Mouse (Mus musculus) liver, postnatal 0 days (tissue): ENCODE data around the gene Caskin2. TPM values are rescaled to one million over a fixed set of nuclear protein-coding genes. Genes with fewer than 3 reads are reported as not detected.

Experiments used
- ATAC-seq: fragments of 200-750 bp; cut with Nextera tagmentation; 2 replicates; pipeline ENCODE4 v1.8.0; 2017; ENCODE audit warnings: mild to moderate bottlenecking, moderate library complexity
- DNase-seq: peaks from one replicate; pipeline ENCODE4 v3.0.0-alpha.2; 2016
- H3K27ac ChIP-seq: fragments of 300-500 bp; sonication (generic); 2 replicates; pipeline ENCODE4 v1.5.1; 2014; ENCODE audit warnings: antibody characterized with exemption, moderate library complexity, mild to moderate bottlenecking, low read depth
- H3K27me3 ChIP-seq: fragments of 300-500 bp; sonication (generic); 2 replicates; pipeline ENCODE4 v1.6.1; 2014; ENCODE audit warnings: low read length, control low read depth, mixed read lengths; ENCODE audit not compliant: insufficient read depth
- H3K36me3 ChIP-seq: fragments of 300-500 bp; sonication (generic); replicated peaks from 2 replicates; pipeline ENCODE4 v1.6.1; 2014; ENCODE audit warnings: mild to moderate bottlenecking, control low read depth, low read length, moderate library complexity, mixed read lengths; ENCODE audit not compliant: insufficient read depth
- H3K4me1 ChIP-seq: fragments of 300-500 bp; sonication (generic); 2 replicates; pipeline ENCODE4 v1.6.1; 2014; ENCODE audit warnings: antibody characterized with exemption, mild to moderate bottlenecking, control low read depth; ENCODE audit not compliant: insufficient read depth
- H3K4me2 ChIP-seq: fragments of 300-500 bp; sonication (generic); 2 replicates; pipeline ENCODE4 v1.6.1; 2014; ENCODE audit warnings: low read depth, mild to moderate bottlenecking, low read length, moderate library complexity, mixed read lengths
- H3K4me3 ChIP-seq: fragments of 300-500 bp; sonication (generic); 2 replicates; pipeline ENCODE4 v1.5.1; 2014; ENCODE audit warnings: low read depth, low read length
- H3K9ac ChIP-seq: fragments of 300-500 bp; sonication (generic); replicated peaks from 2 replicates; pipeline ENCODE4 v1.6.1; 2014; ENCODE audit warnings: mild to moderate bottlenecking, moderate library complexity
- H3K9me3 ChIP-seq: fragments of 300-500 bp; sonication (generic); 2 replicates; pipeline ENCODE4 v1.6.1; 2016; ENCODE audit warnings: mild to moderate bottlenecking, control low read depth, low read length, mixed read lengths
- CTCF ChIP-seq: sonication (generic); IDR thresholded peaks from 2 replicates; pipeline ENCODE4 v1.5.1; 2016; ENCODE audit warnings: antibody characterized with exemption, low read depth
- EP300 ChIP-seq: IDR thresholded peaks from 2 replicates; pipeline ENCODE4 v1.6.1; 2016; ENCODE audit warnings: antibody characterized with exemption, low read depth, mild to moderate bottlenecking
- WGBS: fragments of 180-500 bp; shearing (Covaris S2); extraction: QIAGEN DNeasy Blood & Tissue Kit; methylation state at CpG from one replicate; pipeline ENCODE4 v1.1.7; 2014; ENCODE audit not compliant: insufficient replicate concordance; 5-methylcytosine and 5-hydroxymethylcytosine counted together
- polyA plus RNA-seq: library from polyadenylated mRNA; unstranded; fragments of >200 nt; fragmentation: Nextera tagmentation; extraction: Ambion mirVana; gene quantifications from 2 replicates; pipeline ENCODE4 v1.2.1, GENCODE M21; 2015

The Caskin2 gene
- polyA plus RNA-seq, 1 experiment from 2014 or later: 3.3 TPM

DNA sequence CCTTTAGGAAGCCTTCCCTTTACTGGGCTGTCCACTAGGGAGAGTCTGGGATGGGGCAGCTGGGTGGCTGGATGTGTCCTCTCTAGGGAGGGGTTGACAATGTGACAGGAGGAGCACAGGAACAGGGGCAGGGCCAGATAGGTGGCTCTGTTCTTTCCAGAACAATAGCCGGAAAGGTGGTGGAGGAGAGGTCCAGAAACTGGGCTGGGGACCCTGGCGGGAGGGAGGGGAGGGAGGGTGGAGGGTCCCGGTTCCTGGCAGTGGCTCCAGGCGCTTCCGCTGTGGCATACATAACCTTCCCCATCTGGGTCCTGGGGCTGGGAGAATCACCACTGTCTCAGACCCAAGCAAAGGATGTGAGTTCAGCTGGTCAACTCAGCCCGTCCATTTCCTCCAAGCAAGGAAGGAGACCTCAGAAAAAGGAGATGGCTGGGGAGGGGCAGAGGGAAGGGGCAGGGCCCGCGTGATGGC lies 4.1 kb downstream of the Caskin2 start:
- H3K4me2 ChIP-seq: peak overlapping the region; percentile 62; the same call in 1 of the 2 replicates
- H3K9ac ChIP-seq: peak overlapping the region; percentile 34; the same call in 1 of the 2 replicates
- 61% methylated on average over 8 of the region's 8 CpGs for WGBS
- no peak overlapping the region for H3K4me3 ChIP-seq
- DNase-seq (peak; percentile 46), ATAC-seq (no peak)
- TF ChIP-seq CTCF: 0 out of 2 replicates have a peak, but pooled peaks have one; percentile 8
- no peak for TF ChIP-seq EP300
- H3K9me3 ChIP-seq: no peaks in the 10 kb centered on the region
- peaks cover 5% of the 10 kb centered on the region; the same call in 1 of the 2 replicates for H3K36me3 ChIP-seq
- no peaks in the 10 kb centered on the region for H3K27me3 ChIP-seq
- H3K4me1 ChIP-seq: peaks cover 42% of the 10 kb centered on the region
- H3K27ac ChIP-seq: peak overlapping the region; percentile 82

DNA sequence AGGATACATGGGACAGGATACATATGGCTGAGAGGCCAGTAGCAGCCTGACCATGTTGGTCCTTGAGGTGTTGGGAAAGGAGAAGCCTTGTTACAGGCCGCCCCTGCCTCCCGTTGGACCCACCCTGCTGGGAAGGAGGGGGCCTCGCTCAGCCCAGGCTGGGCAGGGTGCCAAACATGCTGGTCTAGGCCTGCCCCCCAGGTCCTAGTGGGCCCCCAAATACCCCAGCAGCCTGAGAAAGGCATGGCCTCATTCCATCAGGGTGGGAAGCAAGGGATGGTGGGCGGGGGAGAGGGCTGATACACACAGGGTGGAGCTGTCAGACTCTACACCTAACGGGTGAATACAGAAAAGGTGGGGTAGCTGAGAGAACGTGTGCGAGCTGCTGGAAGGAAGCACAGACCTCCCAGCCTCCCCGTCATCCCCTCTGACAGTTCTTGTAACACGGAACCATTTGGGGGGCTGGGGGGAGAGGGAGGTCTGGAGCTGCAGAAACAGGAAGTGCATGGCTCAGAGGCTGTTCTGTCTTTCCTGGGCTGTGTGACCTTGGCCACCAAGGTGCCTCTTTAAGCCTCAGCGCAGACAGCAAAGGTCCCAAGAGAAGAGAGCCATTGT lies 4.6 kb downstream of the Caskin2 start:
- H3K4me1 ChIP-seq: peaks cover 38% of the 10 kb centered on the region
- WGBS: 41% methylated on average over 10 of the region's 10 CpGs

DNA sequence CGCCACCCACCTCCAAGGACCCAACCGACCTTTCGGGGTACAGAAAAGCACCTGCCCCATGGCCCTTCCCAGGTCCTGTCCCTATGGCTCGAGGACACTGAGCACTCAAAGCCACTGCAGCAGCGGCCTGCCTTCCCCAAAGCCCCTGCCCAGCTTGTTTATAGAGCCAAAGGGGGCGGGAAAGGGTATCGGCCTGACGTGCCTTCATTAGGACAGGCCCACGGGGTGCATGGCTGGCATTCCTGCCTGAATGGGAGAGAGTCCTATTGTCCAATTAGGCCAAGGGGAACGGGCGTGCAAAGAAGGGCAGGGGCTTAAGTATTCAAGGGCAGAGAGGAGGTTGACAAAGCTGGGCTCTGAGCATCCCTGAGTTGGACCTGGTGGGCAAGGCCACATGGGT lies 5.5 kb downstream of the Caskin2 start:
- 79% methylated on average over 11 of the region's 11 CpGs for WGBS
- no peak for DNase-seq
- no peak overlapping the region for H3K4me2 ChIP-seq
- no peak overlapping the region for H3K4me3 ChIP-seq
- H3K27me3 ChIP-seq: no peaks in the 10 kb centered on the region
- no peak for ATAC-seq
- no peak overlapping the region for H3K9ac ChIP-seq
- peaks cover 36% of the 10 kb centered on the region for H3K4me1 ChIP-seq
- H3K27ac ChIP-seq: no peak overlapping the region
- TF ChIP-seq EP300 (no peak), CTCF (no peak)
- H3K9me3 ChIP-seq: no peaks in the 10 kb centered on the region
- H3K36me3 ChIP-seq: peaks cover 14% of the 10 kb centered on the region; the same call in 1 of the 2 replicates

More for the DNA sequence above, 4.6 kb downstream of the Caskin2 start:
- Histone ChIP-seq H3K27ac (peak overlapping the region; percentile 16; the same call in 1 of the 2 replicates), H3K9me3 (no peaks in the 10 kb centered on the region), H3K36me3 (peaks cover 5% of the 10 kb centered on the region; the same call in 1 of the 2 replicates), H3K4me2 (peak overlapping the region; percentile 23; the same call in 1 of the 2 replicates), H3K4me3 (no peak overlapping the region), H3K9ac (peak overlapping the region; percentile 34; the same call in 1 of the 2 replicates), H3K27me3 (no peaks in the 10 kb centered on the region)
- DNase-seq (no peak), ATAC-seq (no peak)
- no peak for TF ChIP-seq EP300
- TF ChIP-seq CTCF: no peak

DNA sequence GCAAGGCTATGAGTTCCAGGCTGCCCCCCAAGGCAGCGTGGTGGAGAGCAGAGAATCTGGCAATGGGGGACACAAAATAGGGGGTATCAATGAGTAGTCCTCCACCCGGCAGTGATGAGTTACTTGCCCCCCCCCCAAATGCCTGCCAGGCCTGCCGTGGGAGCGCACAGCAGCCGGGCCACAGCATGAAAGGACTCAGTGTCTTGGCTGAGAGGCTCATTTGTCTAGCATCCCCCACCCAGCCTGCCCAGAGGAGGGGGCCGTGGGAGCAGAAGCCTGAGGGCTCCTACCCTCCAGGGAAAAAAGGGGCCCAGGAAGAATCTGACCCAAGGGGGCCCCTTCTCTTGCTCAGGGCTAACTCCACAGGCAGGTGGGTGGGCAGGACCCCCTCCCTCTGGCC lies 6.1 kb downstream of the Caskin2 start:
- no peaks in the 10 kb centered on the region for H3K9me3 ChIP-seq
- H3K27me3 ChIP-seq: no peaks in the 10 kb centered on the region
- ATAC-seq (no peak), DNase-seq (no peak)
- peaks cover 29% of the 10 kb centered on the region for H3K4me1 ChIP-seq
- peaks cover 19% of the 10 kb centered on the region; the same call in 1 of the 2 replicates for H3K36me3 ChIP-seq
- TF ChIP-seq CTCF (no peak), EP300 (no peak)
- H3K9ac ChIP-seq: no peak overlapping the region
- H3K4me2 ChIP-seq: no peak overlapping the region
- WGBS: 89% methylated on average over 6 of the region's 6 CpGs
- no peak overlapping the region for H3K27ac ChIP-seq
- H3K4me3 ChIP-seq: no peak overlapping the region

DNA sequence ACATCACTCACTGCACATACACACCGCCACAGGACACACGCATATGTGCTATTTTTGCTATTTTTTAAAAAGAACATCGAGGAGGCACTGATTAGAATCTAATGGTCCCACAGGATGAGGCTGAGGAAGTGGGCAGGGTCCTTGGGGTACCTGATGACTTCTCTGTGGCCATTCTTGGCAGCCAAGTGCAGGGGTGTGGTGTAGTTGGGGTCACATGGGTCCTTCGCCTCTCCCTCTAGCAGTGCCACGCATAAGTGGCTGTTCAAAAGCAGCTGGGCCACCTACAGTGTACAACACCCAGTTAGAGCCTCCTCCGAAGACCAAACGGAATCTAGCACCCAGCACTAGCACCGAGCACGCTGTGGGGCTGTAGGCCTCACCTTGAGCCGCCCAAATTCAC lies 7.3 kb downstream of the Caskin2 start:
- H3K9me3 ChIP-seq: no peaks in the 10 kb centered on the region
- no peak for DNase-seq
- H3K4me2 ChIP-seq: no peak overlapping the region
- H3K4me3 ChIP-seq: no peak overlapping the region
- TF ChIP-seq EP300: no peak
- TF ChIP-seq CTCF: no peak
- H3K27ac ChIP-seq: no peak overlapping the region
- no peaks in the 10 kb centered on the region for H3K27me3 ChIP-seq
- H3K9ac ChIP-seq: no peak overlapping the region
- peaks cover 28% of the 10 kb centered on the region for H3K36me3 ChIP-seq
- ATAC-seq: no peak
- peaks cover 21% of the 10 kb centered on the region for H3K4me1 ChIP-seq
- 85% methylated on average over 10 of the region's 10 CpGs for WGBS

- DNase-seq: peak; percentile 50
- Histone ChIP-seq H3K36me3 (peaks cover 35% of the 10 kb centered on the region), H3K9ac (no peak overlapping the region), H3K4me2 (peak overlapping the region; percentile 11), H3K27me3 (no peaks in the 10 kb centered on the region), H3K9me3 (no peaks in the 10 kb centered on the region), H3K4me3 (peak overlapping the region; percentile 8; the same call in 1 of the 2 replicates), H3K4me1 (peaks cover 15% of the 10 kb centered on the region), H3K27ac (peak overlapping the region; percentile 59)
- WGBS: 63% methylated on average over 7 of the region's 7 CpGs
- TF ChIP-seq CTCF: peak; percentile 32; the same call in 1 of the 2 replicates
- peak; percentile 79 for TF ChIP-seq EP300
- ATAC-seq: peak; percentile 84
Measured at GRCm38 (mm10) chr11:115805005-115805404, 8.4 kb downstream of the Caskin2 start.
